ENCODE assay signal across 24 mouse cellular contexts in the genomic region with DNA sequence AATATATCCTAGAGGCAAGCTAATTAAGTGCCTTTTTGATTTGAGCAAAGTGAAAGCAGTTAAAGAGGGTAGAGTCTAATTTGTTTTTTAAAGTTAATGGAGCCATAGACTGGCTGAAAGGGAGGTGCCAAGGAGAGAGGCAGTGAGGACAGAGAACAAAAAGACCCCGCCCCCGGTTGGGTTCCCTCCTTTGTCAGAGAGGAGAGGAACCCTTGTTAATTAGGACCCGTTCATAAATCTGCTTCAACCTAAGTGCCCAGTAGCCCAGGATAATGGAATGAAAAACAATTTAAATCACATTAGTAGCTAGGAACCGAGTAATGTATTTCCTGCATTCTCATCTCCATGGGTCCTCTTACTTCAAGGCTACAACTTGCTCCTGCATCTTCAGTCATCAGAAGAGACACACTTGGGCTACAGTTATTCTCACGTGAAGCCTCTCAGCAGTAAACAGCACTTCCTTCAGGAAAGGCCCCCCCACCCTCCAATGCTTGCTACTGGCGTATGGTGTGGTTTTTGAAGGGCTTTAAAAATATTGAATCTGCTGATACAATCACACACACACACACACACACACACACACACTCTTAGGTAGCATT. TPM values are rescaled to one million over a fixed set of nuclear protein-coding genes. Genes with fewer than 3 reads are reported as not detected.
A peak's percentile ranks its signal among the peaks of the same experiment; 100 is the strongest.
DNase-seq lines count a peak whose midpoint lies in the region; ATAC-seq lines count a peak whose summit lies in the region.
"Had no signal": no experiment of that assay in that cellular context is flagged by ENCODE, and none has a peak within 500 bp of the region (broad histone marks: within the 10 kb centered on the region; RNA-seq: fewer than 3 reads in every experiment).

No protein-coding gene starts in this region.

- 18% methylated on average over 6 of the region's 6 CpGs for WGBS in neural tube, embryonic 11.5 days
- WGBS in neural tube, embryonic 12.5 days, result 8% methylated on average over 6 of the region's 6 CpGs
- WGBS in liver, embryonic 12.5 days (ENCODE audit: insufficient replicate concordance), result 42% methylated on average over 6 of the region's 6 CpGs

- H3K4me2 ChIP-seq in neural tube, embryonic 11.5 days (ENCODE audit: low read depth), result no peak overlapping the region
- H3K4me2 ChIP-seq in neural tube, embryonic 12.5 days (replicated peaks), result no peak overlapping the region
- H3K4me2 ChIP-seq in liver, embryonic 12.5 days, result no peak overlapping the region
- H3K4me2 ChIP-seq: liver, embryonic 13.5 days; lung, embryonic 15.5 days had no signal

- H3K36me3 ChIP-seq in neural tube, embryonic 11.5 days (ENCODE audit: control insufficient read depth, insufficient read depth, low read length), result no peaks in the 10 kb centered on the region
- H3K36me3 ChIP-seq in neural tube, embryonic 12.5 days, result no peaks in the 10 kb centered on the region
- H3K36me3 ChIP-seq in liver, embryonic 12.5 days, result no peaks in the 10 kb centered on the region
- H3K36me3 ChIP-seq: heart, embryonic 10.5 days; limb, embryonic 10.5 days; liver, embryonic 13.5 days; lung, embryonic 15.5 days had no signal

- H3K9ac ChIP-seq in neural tube, embryonic 11.5 days (ENCODE audit: low read length), result no peak overlapping the region
- no peak overlapping the region for H3K9ac ChIP-seq in neural tube, embryonic 12.5 days
- H3K9ac ChIP-seq in liver, embryonic 12.5 days, result no peak overlapping the region
- H3K9ac ChIP-seq: liver, embryonic 13.5 days; lung, embryonic 15.5 days had no signal

- DNase-seq in heart, adult 11 months, result peak; percentile 66
- DNase-seq in heart, postnatal 14 days, result no peak
- peak; percentile 44 for DNase-seq in neural tube, embryonic 11.5 days (ENCODE audit: low spot score)
- DNase-seq in neural tube, embryonic 10.5 days (ENCODE audit: extremely low spot score, low spot score), result no peak
- DNase-seq in adrenal gland, adult 18-20 months (ENCODE audit: low spot score in 2 of 2), result no peak
- DNase-seq: cerebellum, postnatal 14 days; gastrocnemius, postnatal 36 days; heart, postnatal 10 days; kidney, postnatal 25 days; liver, embryonic 13.5 days; midbrain, embryonic 14.5 days; right cerebral cortex, postnatal 4 days; thymus, postnatal 25 days had no signal

- ATAC-seq in neural tube, embryonic 11.5 days (ENCODE audit: insufficient read depth, low FRiP score, low TSS enrichment), result peak; percentile 85; the same call in 1 of the 2 replicates
- peak; percentile 83 for ATAC-seq in neural tube, embryonic 12.5 days (ENCODE audit: low FRiP score, low read depth)
- no peak for ATAC-seq in liver, embryonic 12.5 days
- ATAC-seq: activated CD4-positive, CD25-positive, alpha-beta regulatory T cell, adult 4 months; hindbrain, postnatal 0 days; Patski had no signal

- intact Hi-C loops in heart, postnatal 14 days (cut with DNase I), result no loop called here

- peaks cover 3% of the 10 kb centered on the region; the same call in 1 of the 2 replicates for H3K4me1 ChIP-seq in neural tube, embryonic 11.5 days (ENCODE audit: control insufficient read depth, insufficient read depth, low read length)
- H3K4me1 ChIP-seq in neural tube, embryonic 12.5 days, result peaks cover 5% of the 10 kb centered on the region; the same call in 1 of the 2 replicates
- no peaks in the 10 kb centered on the region for H3K4me1 ChIP-seq in liver, embryonic 12.5 days
- H3K4me1 ChIP-seq: heart, embryonic 10.5 days; limb, embryonic 10.5 days; liver, embryonic 13.5 days; lung, embryonic 15.5 days had no signal

- H3K4me3 ChIP-seq in neural tube, embryonic 11.5 days (ENCODE audit: low read depth, low read length), result no peak overlapping the region
- no peak overlapping the region for H3K4me3 ChIP-seq in neural tube, embryonic 12.5 days
- H3K4me3 ChIP-seq in liver, embryonic 12.5 days, result no peak overlapping the region
- H3K4me3 ChIP-seq: erythroblast, embryonic 14.5 days; heart, embryonic 10.5 days; left cerebral cortex, adult 2 months; limb, embryonic 10.5 days; liver, embryonic 13.5 days; lung, embryonic 15.5 days; myocyte had no signal

- no peaks in the 10 kb centered on the region for H3K27me3 ChIP-seq in neural tube, embryonic 11.5 days (ENCODE audit: control insufficient read depth, insufficient read depth, low read length)
- H3K27me3 ChIP-seq in neural tube, embryonic 12.5 days (replicated peaks), result no peaks in the 10 kb centered on the region; the same call in 1 of the 2 replicates
- no peaks in the 10 kb centered on the region for H3K27me3 ChIP-seq in liver, embryonic 12.5 days (replicated peaks)
- H3K27me3 ChIP-seq: liver, embryonic 13.5 days; lung, embryonic 15.5 days had no signal

- no peaks in the 10 kb centered on the region for H3K9me3 ChIP-seq in neural tube, embryonic 11.5 days (ENCODE audit: control insufficient read depth, low read length)
- H3K9me3 ChIP-seq in neural tube, embryonic 12.5 days, result no peaks in the 10 kb centered on the region
- no peaks in the 10 kb centered on the region for H3K9me3 ChIP-seq in liver, embryonic 12.5 days (replicated peaks)
- H3K9me3 ChIP-seq: heart, embryonic 10.5 days; limb, embryonic 10.5 days; liver, embryonic 13.5 days; lung, embryonic 15.5 days had no signal

- H3K27ac ChIP-seq in neural tube, embryonic 11.5 days (ENCODE audit: low read depth, low read length), result no peak overlapping the region
- no peak overlapping the region for H3K27ac ChIP-seq in neural tube, embryonic 12.5 days
- no peak overlapping the region for H3K27ac ChIP-seq in liver, embryonic 12.5 days
- H3K27ac ChIP-seq: heart, embryonic 10.5 days; hindbrain, postnatal 0 days; left cerebral cortex, adult 2 months; limb, embryonic 10.5 days; liver, embryonic 13.5 days; lung, embryonic 15.5 days had no signal

RNA-seq across cellular contexts. Expression of gene Samd5, which starts 21.6 kb away (rescaled TPM):
- total RNA-seq in heart, postnatal 14 days (2021), result 1 to 10 TPM; 6.2 to 6.7 TPM
- polyA plus RNA-seq in neural tube, embryonic 11.5 days (2014; fragmentation: Nextera tagmentation; extraction: Ambion mirVana), result 4.6 and 4.7 TPM in 2 replicates
- 5.4 and 5.9 TPM in 2 replicates for polyA plus RNA-seq in neural tube, embryonic 12.5 days (2016; fragmentation: Nextera tagmentation; extraction: Ambion mirVana)
- 1 to 10 TPM; 1.8 to 8.7 TPM for total RNA-seq in adrenal gland, adult 18-20 months (2021)
- 1.5 and 1.6 TPM in 2 replicates for polyA plus RNA-seq in liver, embryonic 12.5 days (2016; fragmentation: Nextera tagmentation; extraction: Ambion mirVana)
- polyA plus RNA-seq: activated CD4-positive, CD25-positive, alpha-beta regulatory T cell, adult 4 months; erythroblast, embryonic 14.5 days; myocyte had no signal

Comparison
In these comparisons a context has a peak if more than half of its experiments do, and no peak if none do; other contexts are left out.
1. DNase-seq: peak in heart, adult 11 months (single experiment) and neural tube, embryonic 11.5 days (single experiment); none in heart, postnatal 14 days (0 of 2), neural tube, embryonic 10.5 days (single experiment) and adrenal gland, adult 18-20 months (0 of 2).